Mouse (Mus musculus): ENCODE results near the gene Sipa1l3. TPM values are rescaled to one million over a fixed set of nuclear protein-coding genes. Genes with fewer than 3 reads are reported as not detected.

Gene Sipa1l3
- polyA plus RNA-seq, 1 experiment, result 44.6 TPM

GRCm38 (mm10) chr7:29499071-29499470 is 19.4 kb downstream of the Sipa1l3 start:
- Histone ChIP-seq H3K36me3 (ENCODE audit: control insufficient read depth, insufficient read depth, low read length) (no peaks in the 10 kb centered on the region), H3K27ac (ENCODE audit: insufficient read depth, low read depth, low read length) (no peak overlapping the region), H3K4me3 (ENCODE audit: insufficient read depth, low read depth, low read length) (no peak overlapping the region), H3K4me1 (ENCODE audit: control insufficient read depth, insufficient read depth, low read length) (peaks cover 20% of the 10 kb centered on the region), H3K27me3 (replicated peaks; ENCODE audit: control insufficient read depth, insufficient read depth, low read length) (no peaks in the 10 kb centered on the region)
- TF ChIP-seq POLR2A (IDR thresholded peaks at IDR 0.05; ENCODE audit: low read depth, low read length) (no peak), CTCF (conservative IDR thresholded peaks at IDR 0.05; ENCODE audit: insufficient read depth, insufficient read length, low read depth, low read length) (no peak)
- WGBS, result 77% methylated on average over 6 of the region's 6 CpGs
- DNase-seq, result no peak

GRCm38 (mm10) chr7:29496953-29497590 is 21.4 kb downstream of the Sipa1l3 start:
- Histone ChIP-seq H3K4me3 (ENCODE audit: insufficient read depth, low read depth, low read length) (no peak overlapping the region), H3K27ac (ENCODE audit: insufficient read depth, low read depth, low read length) (peak overlapping the region; percentile 4), H3K36me3 (ENCODE audit: control insufficient read depth, insufficient read depth, low read length) (no peaks in the 10 kb centered on the region), H3K27me3 (replicated peaks; ENCODE audit: control insufficient read depth, insufficient read depth, low read length) (no peaks in the 10 kb centered on the region), H3K4me1 (ENCODE audit: control insufficient read depth, insufficient read depth, low read length) (peaks cover 13% of the 10 kb centered on the region; the same call in 1 of the 2 replicates)
- peak; percentile 76 for DNase-seq
- WGBS, result 50% methylated on average over 10 of the region's 10 CpGs
- no peak for TF ChIP-seq POLR2A (IDR thresholded peaks at IDR 0.05; ENCODE audit: low read depth, low read length)
- TF ChIP-seq CTCF (conservative IDR thresholded peaks at IDR 0.05; ENCODE audit: insufficient read depth, insufficient read length, low read depth, low read length), result no peak

DNA sequence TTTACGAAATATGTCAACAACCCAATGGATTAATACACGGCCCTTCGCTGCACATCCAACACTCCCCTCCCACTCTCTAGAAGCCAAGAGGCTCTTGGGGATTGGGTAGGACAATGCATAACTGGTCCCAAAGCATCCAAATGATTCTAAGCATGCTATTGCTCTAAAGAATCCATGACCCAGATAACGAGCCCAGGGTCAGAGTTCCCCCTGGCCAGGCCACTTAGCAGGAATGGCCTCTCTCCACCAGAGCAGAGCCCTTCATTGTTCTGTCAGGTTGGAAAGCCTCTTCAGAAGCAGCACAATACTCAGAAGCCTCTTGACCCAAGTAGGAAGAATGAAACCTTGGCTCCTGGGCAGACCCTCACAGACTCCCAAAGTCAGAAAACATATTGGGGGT is 22.1 kb downstream of the Sipa1l3 start:
- Histone ChIP-seq H3K27ac (ENCODE audit: insufficient read depth, low read depth, low read length) (peak overlapping the region; percentile 42; the same call in 1 of the 2 replicates), H3K27me3 (replicated peaks; ENCODE audit: control insufficient read depth, insufficient read depth, low read length) (no peaks in the 10 kb centered on the region), H3K36me3 (ENCODE audit: control insufficient read depth, insufficient read depth, low read length) (no peaks in the 10 kb centered on the region), H3K4me3 (ENCODE audit: insufficient read depth, low read depth, low read length) (no peak overlapping the region), H3K4me1 (ENCODE audit: control insufficient read depth, insufficient read depth, low read length) (peaks cover 13% of the 10 kb centered on the region; the same call in 1 of the 2 replicates)
- no peak for DNase-seq
- no peak for TF ChIP-seq POLR2A (IDR thresholded peaks at IDR 0.05; ENCODE audit: low read depth, low read length)
- no peak for TF ChIP-seq CTCF (conservative IDR thresholded peaks at IDR 0.05; ENCODE audit: insufficient read depth, insufficient read length, low read depth, low read length)
- 70% methylated on average over 4 of the region's 4 CpGs for WGBS

DNA sequence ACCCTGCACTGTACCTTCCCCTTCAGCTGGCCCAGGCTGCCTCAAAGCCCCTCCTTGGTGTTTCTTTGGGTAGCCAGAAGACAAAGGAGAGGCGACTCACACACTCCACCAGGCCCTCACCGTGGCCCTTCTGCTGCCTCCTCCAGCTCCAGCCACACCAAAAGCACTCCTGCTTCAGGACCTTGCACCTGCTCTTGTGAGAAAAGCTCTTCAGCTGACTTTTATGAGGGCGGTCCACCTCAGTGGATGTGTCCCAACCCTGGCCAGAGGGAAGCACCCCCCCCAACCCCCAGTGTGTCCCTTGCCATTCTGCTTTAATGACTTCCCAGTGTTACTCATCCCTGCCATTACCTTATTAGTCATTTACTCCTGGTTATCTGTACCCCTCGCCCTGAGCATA is 22.6 kb downstream of the Sipa1l3 start:
- Histone ChIP-seq H3K4me3 (ENCODE audit: insufficient read depth, low read depth, low read length) (no peak overlapping the region), H3K27ac (ENCODE audit: insufficient read depth, low read depth, low read length) (no peak overlapping the region)
- 82% methylated on average over 4 of the region's 4 CpGs for WGBS

DNA sequence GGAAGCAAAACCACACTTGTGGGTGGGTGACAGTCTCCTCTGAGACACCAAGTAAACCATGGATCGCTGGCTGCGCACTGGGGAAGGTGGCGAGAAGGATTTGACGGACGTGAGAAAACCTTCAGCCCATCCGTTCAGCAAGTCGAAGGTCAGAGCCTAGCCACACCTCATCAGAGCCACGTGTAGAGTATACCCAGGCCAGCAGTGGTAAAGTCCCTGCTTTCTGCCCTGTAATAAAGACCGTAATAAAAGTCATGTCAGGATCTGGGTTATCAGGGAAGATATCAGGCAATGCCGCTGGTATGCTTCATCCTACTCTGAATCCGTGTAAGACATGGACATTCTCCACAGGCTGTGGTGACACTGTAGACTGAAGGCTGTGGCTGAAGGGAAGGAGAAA is 23.6 kb downstream of the Sipa1l3 start:
- TF ChIP-seq CTCF (conservative IDR thresholded peaks at IDR 0.05; ENCODE audit: insufficient read depth, insufficient read length, low read depth, low read length) (no peak), POLR2A (IDR thresholded peaks at IDR 0.05; ENCODE audit: low read depth, low read length) (no peak)
- no peak overlapping the region for H3K27ac ChIP-seq (ENCODE audit: insufficient read depth, low read depth, low read length)
- no peak overlapping the region for H3K4me3 ChIP-seq (ENCODE audit: insufficient read depth, low read depth, low read length)
- whole genome bisulfite sequencing, result 84% methylated on average over 11 of the region's 11 CpGs
- H3K27me3 ChIP-seq (replicated peaks; ENCODE audit: control insufficient read depth, insufficient read depth, low read length), result no peaks in the 10 kb centered on the region
- H3K36me3 ChIP-seq (ENCODE audit: control insufficient read depth, insufficient read depth, low read length), result no peaks in the 10 kb centered on the region
- peaks cover 16% of the 10 kb centered on the region; the same call in 1 of the 2 replicates for H3K4me1 ChIP-seq (ENCODE audit: control insufficient read depth, insufficient read depth, low read length)
- peak; percentile 16 for DNase-seq

More for the DNA sequence above, 22.6 kb downstream of the Sipa1l3 start:
- Histone ChIP-seq H3K27me3 (replicated peaks; ENCODE audit: control insufficient read depth, insufficient read depth, low read length) (no peaks in the 10 kb centered on the region), H3K4me1 (ENCODE audit: control insufficient read depth, insufficient read depth, low read length) (peaks cover 14% of the 10 kb centered on the region; the same call in 1 of the 2 replicates), H3K36me3 (ENCODE audit: control insufficient read depth, insufficient read depth, low read length) (no peaks in the 10 kb centered on the region)
- TF ChIP-seq POLR2A (IDR thresholded peaks at IDR 0.05; ENCODE audit: low read depth, low read length) (no peak), CTCF (conservative IDR thresholded peaks at IDR 0.05; ENCODE audit: insufficient read depth, insufficient read length, low read depth, low read length) (no peak)
- no peak for DNase-seq

DNA sequence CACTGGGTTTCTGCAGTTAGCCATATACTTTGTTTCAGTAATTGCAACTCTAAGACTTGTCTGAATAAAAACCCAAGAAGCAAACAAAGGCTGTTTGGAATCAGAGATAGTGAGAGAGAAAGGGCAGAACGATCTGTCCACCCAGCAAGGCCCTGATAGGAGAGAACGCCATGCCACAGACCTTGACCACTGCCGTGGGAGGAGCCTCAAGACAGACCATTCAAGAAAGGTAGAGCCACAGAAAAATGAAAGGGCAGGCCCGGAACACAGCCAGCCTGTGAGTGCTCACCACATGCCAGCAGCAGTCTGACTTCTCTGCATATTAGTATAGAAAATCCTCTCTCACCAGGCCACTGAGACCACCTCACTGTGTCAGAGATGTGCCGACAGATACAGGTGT is 24.4 kb downstream of the Sipa1l3 start:
- Histone ChIP-seq H3K27me3 (replicated peaks; ENCODE audit: control insufficient read depth, insufficient read depth, low read length) (no peaks in the 10 kb centered on the region), H3K36me3 (ENCODE audit: control insufficient read depth, insufficient read depth, low read length) (no peaks in the 10 kb centered on the region), H3K4me1 (ENCODE audit: control insufficient read depth, insufficient read depth, low read length) (peaks cover 16% of the 10 kb centered on the region; the same call in 1 of the 2 replicates), H3K4me3 (ENCODE audit: insufficient read depth, low read depth, low read length) (no peak overlapping the region), H3K27ac (ENCODE audit: insufficient read depth, low read depth, low read length) (no peak overlapping the region)
- TF ChIP-seq CTCF (conservative IDR thresholded peaks at IDR 0.05; ENCODE audit: insufficient read depth, insufficient read length, low read depth, low read length) (no peak), POLR2A (IDR thresholded peaks at IDR 0.05; ENCODE audit: low read depth, low read length) (no peak)
- 83% methylated on average over 5 of the region's 5 CpGs for WGBS
- no peak for DNase-seq

GRCm38 (mm10) chr7:29492992-29493391 is 25.4 kb downstream of the Sipa1l3 start:
- Histone ChIP-seq H3K27me3 (replicated peaks; ENCODE audit: control insufficient read depth, insufficient read depth, low read length) (no peaks in the 10 kb centered on the region), H3K4me1 (ENCODE audit: control insufficient read depth, insufficient read depth, low read length) (peaks cover 16% of the 10 kb centered on the region; the same call in 1 of the 2 replicates), H3K4me3 (ENCODE audit: insufficient read depth, low read depth, low read length) (no peak overlapping the region), H3K36me3 (ENCODE audit: control insufficient read depth, insufficient read depth, low read length) (no peaks in the 10 kb centered on the region), H3K27ac (ENCODE audit: insufficient read depth, low read depth, low read length) (no peak overlapping the region)
- WGBS, result 44% methylated on average over 1 of the region's 1 CpGs
- TF ChIP-seq POLR2A (IDR thresholded peaks at IDR 0.05; ENCODE audit: low read depth, low read length), result no peak
- no peak for TF ChIP-seq CTCF (conservative IDR thresholded peaks at IDR 0.05; ENCODE audit: insufficient read depth, insufficient read length, low read depth, low read length)
- DNase-seq, result no peak

All from kidney, adult 2 months (tissue).